Comparison of ENCODE assay signal across 21 mouse cellular contexts in the genomic region with DNA sequence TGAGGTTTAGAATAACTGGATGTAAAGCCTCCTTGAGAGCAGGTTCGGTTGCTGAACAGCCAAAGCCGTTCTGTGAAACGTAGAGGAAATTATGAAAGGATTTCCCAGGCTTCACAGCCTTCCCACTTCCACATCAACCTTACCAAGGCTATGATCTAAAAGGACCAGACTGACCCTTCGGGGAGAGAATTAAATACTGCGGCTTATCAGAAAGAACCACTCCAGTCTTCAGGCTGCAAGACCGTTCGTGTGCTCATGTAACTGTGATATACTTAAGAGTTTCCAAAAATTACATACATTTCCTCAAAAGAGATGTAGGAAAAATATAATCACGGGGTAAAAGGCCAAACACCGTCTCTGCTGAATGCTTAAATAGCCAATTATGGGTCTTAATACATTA. TPM values are rescaled to one million over a fixed set of nuclear protein-coding genes. Genes with fewer than 3 reads are reported as not detected.
DNase-seq lines count a peak whose midpoint lies in the region; ATAC-seq lines count a peak whose summit lies in the region.
"Had no signal": no experiment of that assay in that cellular context is flagged by ENCODE, and none has a peak within 500 bp of the region (broad histone marks: within the 10 kb centered on the region; RNA-seq: fewer than 3 reads in every experiment).

No protein-coding gene starts in this region.

- WGBS in midbrain, embryonic 14.5 days, result 57% methylated on average over 9 of the region's 9 CpGs
- 83% methylated on average over 9 of the region's 9 CpGs for WGBS in midbrain, embryonic 11.5 days
- 30% methylated on average over 9 of the region's 9 CpGs for WGBS in forebrain, embryonic 12.5 days
- 38% methylated on average over 9 of the region's 9 CpGs for WGBS in liver, embryonic 12.5 days (ENCODE audit: insufficient replicate concordance)

- no peak overlapping the region for H3K4me3 ChIP-seq in midbrain, embryonic 14.5 days (replicated peaks; ENCODE audit: low read depth, low read length)
- H3K4me3 ChIP-seq in midbrain, embryonic 11.5 days (ENCODE audit: low read depth, low read length), result no peak overlapping the region
- H3K4me3 ChIP-seq in forebrain, embryonic 12.5 days (replicated peaks), result no peak overlapping the region
- H3K4me3 ChIP-seq in liver, embryonic 12.5 days, result no peak overlapping the region
- H3K4me3 ChIP-seq: hindbrain, embryonic 15.5 days; limb, embryonic 12.5 days; megakaryocyte, embryonic 14.5 days had no signal

- no peaks in the 10 kb centered on the region for H3K27me3 ChIP-seq in midbrain, embryonic 14.5 days (ENCODE audit: control insufficient read depth, insufficient read depth, low read length)
- H3K27me3 ChIP-seq in midbrain, embryonic 11.5 days (ENCODE audit: control insufficient read depth, insufficient read depth, low read length), result no peaks in the 10 kb centered on the region
- H3K27me3 ChIP-seq in forebrain, embryonic 12.5 days, result no peaks in the 10 kb centered on the region
- H3K27me3 ChIP-seq in liver, embryonic 12.5 days (replicated peaks), result no peaks in the 10 kb centered on the region
- H3K27me3 ChIP-seq: hindbrain, embryonic 15.5 days; limb, embryonic 12.5 days; megakaryocyte, embryonic 14.5 days had no signal

- H3K36me3 ChIP-seq in midbrain, embryonic 14.5 days (ENCODE audit: control insufficient read depth, insufficient read depth, low read length), result no peaks in the 10 kb centered on the region
- H3K36me3 ChIP-seq in midbrain, embryonic 11.5 days (ENCODE audit: control insufficient read depth, insufficient read depth, low read length), result no peaks in the 10 kb centered on the region
- no peaks in the 10 kb centered on the region for H3K36me3 ChIP-seq in forebrain, embryonic 12.5 days (replicated peaks)
- H3K36me3 ChIP-seq in liver, embryonic 12.5 days, result peaks cover 27% of the 10 kb centered on the region
- H3K36me3 ChIP-seq: hindbrain, embryonic 15.5 days; limb, embryonic 12.5 days had no signal

- no peak for ATAC-seq in midbrain, embryonic 14.5 days (ENCODE audit: low FRiP score, low TSS enrichment)
- ATAC-seq in midbrain, embryonic 11.5 days (ENCODE audit: low FRiP score), result no peak
- 0 out of 2 replicates have a peak, but pooled peaks have one; percentile 3 for ATAC-seq in forebrain, embryonic 12.5 days (ENCODE audit: low FRiP score)
- ATAC-seq in liver, embryonic 12.5 days, result peak; percentile 60
- ATAC-seq in megakaryocyte-erythroid progenitor cell, adult 5-6 weeks (replicated peaks; ENCODE audit: low FRiP score, low TSS enrichment, poor library complexity, severe bottlenecking), result 0 out of 2 replicates have a peak, but pooled peaks have one; percentile 17

- no peak overlapping the region for H3K4me2 ChIP-seq in midbrain, embryonic 14.5 days (ENCODE audit: low read length)
- H3K4me2 ChIP-seq in midbrain, embryonic 11.5 days, result no peak overlapping the region
- H3K4me2 ChIP-seq in forebrain, embryonic 12.5 days, result 0 out of 2 replicates have a peak overlapping the region, but pooled peaks have one; percentile 6
- H3K4me2 ChIP-seq in liver, embryonic 12.5 days, result peak overlapping the region; percentile 49
- H3K4me2 ChIP-seq: hindbrain, embryonic 15.5 days; limb, embryonic 12.5 days; lung, embryonic 14.5 days had no signal

- DNase-seq in midbrain, embryonic 14.5 days, result peak; percentile 36
- no peak for DNase-seq in midbrain, embryonic 11.5 days (ENCODE audit: low spot score, missing footprints)
- no peak for DNase-seq in adrenal gland, postnatal 10 days
- DNase-seq in right cerebral cortex, postnatal 25 days, result no peak
- DNase-seq: adrenal gland, postnatal 14 days; cerebellum, adult 8-10 months; gastrocnemius, postnatal 25 days; heart, adult 18-20 months; heart, postnatal 36 days; kidney, adult 2 months; lung, embryonic 14.5 days; right cerebral cortex, postnatal 14 days had no signal

- no peak overlapping the region for H3K27ac ChIP-seq in midbrain, embryonic 14.5 days (replicated peaks; ENCODE audit: low read depth, low read length)
- no peak overlapping the region for H3K27ac ChIP-seq in midbrain, embryonic 11.5 days (ENCODE audit: low read depth, low read length)
- peak overlapping the region; percentile 76 for H3K27ac ChIP-seq in forebrain, embryonic 12.5 days
- H3K27ac ChIP-seq in liver, embryonic 12.5 days, result peak overlapping the region; percentile 79
- H3K27ac ChIP-seq: hindbrain, embryonic 15.5 days; kidney, postnatal 0 days; limb, embryonic 12.5 days had no signal

- H3K9ac ChIP-seq in midbrain, embryonic 14.5 days (replicated peaks; ENCODE audit: low read length), result no peak overlapping the region
- no peak overlapping the region for H3K9ac ChIP-seq in midbrain, embryonic 11.5 days (ENCODE audit: low read length)
- H3K9ac ChIP-seq in forebrain, embryonic 12.5 days, result no peak overlapping the region
- peak overlapping the region; percentile 38; the same call in 1 of the 2 replicates for H3K9ac ChIP-seq in liver, embryonic 12.5 days
- H3K9ac ChIP-seq: hindbrain, embryonic 15.5 days; limb, embryonic 12.5 days; lung, embryonic 14.5 days had no signal

- no peaks in the 10 kb centered on the region; the same call in 1 of the 2 replicates for H3K4me1 ChIP-seq in midbrain, embryonic 14.5 days (ENCODE audit: control insufficient read depth, insufficient read depth, low read length)
- peaks cover 7% of the 10 kb centered on the region for H3K4me1 ChIP-seq in midbrain, embryonic 11.5 days (ENCODE audit: control insufficient read depth, insufficient read depth, low read length)
- H3K4me1 ChIP-seq in forebrain, embryonic 12.5 days, result peaks cover 34% of the 10 kb centered on the region
- peaks cover 73% of the 10 kb centered on the region for H3K4me1 ChIP-seq in liver, embryonic 12.5 days

- no peaks in the 10 kb centered on the region for H3K9me3 ChIP-seq in midbrain, embryonic 14.5 days (ENCODE audit: control insufficient read depth, low read length)
- no peaks in the 10 kb centered on the region for H3K9me3 ChIP-seq in midbrain, embryonic 11.5 days (ENCODE audit: control insufficient read depth, low read length)
- no peaks in the 10 kb centered on the region for H3K9me3 ChIP-seq in forebrain, embryonic 12.5 days
- H3K9me3 ChIP-seq in liver, embryonic 12.5 days (replicated peaks), result no peaks in the 10 kb centered on the region
- H3K9me3 ChIP-seq: hindbrain, embryonic 15.5 days; limb, embryonic 12.5 days; megakaryocyte, embryonic 14.5 days had no signal

RNA-seq across cellular contexts. Expression of a gene that starts 8.4 kb away (rescaled TPM):
- polyA plus RNA-seq in midbrain, embryonic 14.5 days (2014; fragmentation: Nextera tagmentation; extraction: Ambion mirVana), result 2.6 and 4.2 TPM in 2 replicates
- polyA plus RNA-seq in midbrain, embryonic 11.5 days (2014; fragmentation: Nextera tagmentation; extraction: Ambion mirVana), result 8.9 and 9.2 TPM in 2 replicates
- polyA plus RNA-seq in forebrain, embryonic 12.5 days (2016; fragmentation: Nextera tagmentation; extraction: Ambion mirVana), result 16.6 and 19.1 TPM in 2 replicates
- polyA plus RNA-seq in liver, embryonic 12.5 days (2016; fragmentation: Nextera tagmentation; extraction: Ambion mirVana), result 28.1 and 28.8 TPM in 2 replicates
- 28.7 and 31.2 TPM in 2 replicates for total RNA-seq in megakaryocyte-erythroid progenitor cell, adult 5-6 weeks (2014; fragmentation: Nextera tagmentation)
- 16.4 and 22.4 TPM in 2 replicates for total RNA-seq in megakaryocyte-erythroid progenitor cell, adult 5-6 weeks (2017)
- 10 to 100 TPM in 1 of 2 experiments, 1 to 10 TPM in 1; 9.2 to 11.2 TPM for total RNA-seq in adrenal gland, postnatal 10 days (2021)

RNA-seq across cellular contexts. Expression of a gene that starts 27.8 kb away (rescaled TPM):
- 11.4 and 17.2 TPM in 2 replicates for polyA plus RNA-seq in midbrain, embryonic 14.5 days (2014; fragmentation: Nextera tagmentation; extraction: Ambion mirVana)
- polyA plus RNA-seq in midbrain, embryonic 11.5 days (2014; fragmentation: Nextera tagmentation; extraction: Ambion mirVana), result 13.7 and 17.4 TPM in 2 replicates
- 12.6 and 14.2 TPM in 2 replicates for polyA plus RNA-seq in forebrain, embryonic 12.5 days (2016; fragmentation: Nextera tagmentation; extraction: Ambion mirVana)
- 8.6 and 10.0 TPM in 2 replicates for polyA plus RNA-seq in liver, embryonic 12.5 days (2016; fragmentation: Nextera tagmentation; extraction: Ambion mirVana)
- 14.3 and 20.0 TPM in 2 replicates for total RNA-seq in megakaryocyte-erythroid progenitor cell, adult 5-6 weeks (2014; fragmentation: Nextera tagmentation)
- 16.3 and 18.9 TPM in 2 replicates for total RNA-seq in megakaryocyte-erythroid progenitor cell, adult 5-6 weeks (2017)
- total RNA-seq in adrenal gland, postnatal 10 days (2021), result 10 to 100 TPM; 14.8 to 19.3 TPM

RNA-seq across cellular contexts. Expression of a gene that starts 29.3 kb away (rescaled TPM):
- 0.30 and 0.38 TPM in 2 replicates for polyA plus RNA-seq in midbrain, embryonic 14.5 days (2014; fragmentation: Nextera tagmentation; extraction: Ambion mirVana)
- polyA plus RNA-seq in midbrain, embryonic 11.5 days (2014; fragmentation: Nextera tagmentation; extraction: Ambion mirVana), result 0.19 and 0.30 TPM in 2 replicates
- 0.21 and 0.40 TPM in 2 replicates for polyA plus RNA-seq in forebrain, embryonic 12.5 days (2016; fragmentation: Nextera tagmentation; extraction: Ambion mirVana)
- polyA plus RNA-seq in liver, embryonic 12.5 days (2016; fragmentation: Nextera tagmentation; extraction: Ambion mirVana), result 0.08 and 0.19 TPM in 2 replicates
- total RNA-seq in megakaryocyte-erythroid progenitor cell, adult 5-6 weeks (2014; fragmentation: Nextera tagmentation), result not detected in 2 replicates
- total RNA-seq in megakaryocyte-erythroid progenitor cell, adult 5-6 weeks (2017), result not detected in 2 replicates
- total RNA-seq in adrenal gland, postnatal 10 days (2021), result under 1 TPM in 1 of 2 experiments, not detected in 1; 0.30 TPM
- total RNA-seq: gastrocnemius, postnatal 25 days; heart, adult 18-20 months; heart, postnatal 36 days; layer of hippocampus, adult 8-10 months; left cerebral cortex, postnatal 14 days had no signal
- polyA plus RNA-seq: lung, embryonic 14.5 days had no signal

RNA-seq across cellular contexts. Expression of a gene that starts 45.6 kb away (rescaled TPM):
- polyA plus RNA-seq in midbrain, embryonic 14.5 days (2014; fragmentation: Nextera tagmentation; extraction: Ambion mirVana), result 24.8 and 28.0 TPM in 2 replicates
- 22.9 and 23.7 TPM in 2 replicates for polyA plus RNA-seq in midbrain, embryonic 11.5 days (2014; fragmentation: Nextera tagmentation; extraction: Ambion mirVana)
- polyA plus RNA-seq in forebrain, embryonic 12.5 days (2016; fragmentation: Nextera tagmentation; extraction: Ambion mirVana), result 32.3 and 37.3 TPM in 2 replicates
- 30.6 and 30.7 TPM in 2 replicates for polyA plus RNA-seq in liver, embryonic 12.5 days (2016; fragmentation: Nextera tagmentation; extraction: Ambion mirVana)
- total RNA-seq in megakaryocyte-erythroid progenitor cell, adult 5-6 weeks (2014; fragmentation: Nextera tagmentation), result 103 and 130 TPM in 2 replicates
- total RNA-seq in megakaryocyte-erythroid progenitor cell, adult 5-6 weeks (2017), result 18.6 and 45.0 TPM in 2 replicates
- 10 to 100 TPM; 18.6 to 22.0 TPM for total RNA-seq in adrenal gland, postnatal 10 days (2021)

RNA-seq across cellular contexts. Expression of a gene that starts 47.7 kb away (rescaled TPM):
- polyA plus RNA-seq in midbrain, embryonic 14.5 days (2014; fragmentation: Nextera tagmentation; extraction: Ambion mirVana), result 0.32 and 0.84 TPM in 2 replicates
- polyA plus RNA-seq in midbrain, embryonic 11.5 days (2014; fragmentation: Nextera tagmentation; extraction: Ambion mirVana), result 0.10 and 0.21 TPM in 2 replicates
- polyA plus RNA-seq in forebrain, embryonic 12.5 days (2016; fragmentation: Nextera tagmentation; extraction: Ambion mirVana), result 1.0 and 1.3 TPM in 2 replicates
- 1.1 and 1.4 TPM in 2 replicates for polyA plus RNA-seq in liver, embryonic 12.5 days (2016; fragmentation: Nextera tagmentation; extraction: Ambion mirVana)
- total RNA-seq in megakaryocyte-erythroid progenitor cell, adult 5-6 weeks (2014; fragmentation: Nextera tagmentation), result not detected in 2 replicates
- total RNA-seq in megakaryocyte-erythroid progenitor cell, adult 5-6 weeks (2017), result not detected in 2 replicates
- 10 to 100 TPM; 18.7 to 30.4 TPM for total RNA-seq in adrenal gland, postnatal 10 days (2021)

Comparison
In these comparisons a context has a peak if more than half of its experiments do, and no peak if none do; other contexts are left out.
1. ATAC-seq: peak in forebrain, embryonic 12.5 days (single experiment), liver, embryonic 12.5 days (single experiment) and megakaryocyte-erythroid progenitor cell, adult 5-6 weeks (single experiment); none in midbrain, embryonic 14.5 days (single experiment) and midbrain, embryonic 11.5 days (single experiment).
2. H3K27ac ChIP-seq: peak in forebrain, embryonic 12.5 days (single experiment) and liver, embryonic 12.5 days (single experiment); none in midbrain, embryonic 14.5 days (single experiment) and midbrain, embryonic 11.5 days (single experiment).
3. H3K4me2 ChIP-seq: peak in forebrain, embryonic 12.5 days (single experiment) and liver, embryonic 12.5 days (single experiment); none in midbrain, embryonic 14.5 days (single experiment) and midbrain, embryonic 11.5 days (single experiment).